Mouse (Mus musculus): ENCODE data around the gene Gm14862. TPM values are rescaled to one million over a fixed set of nuclear protein-coding genes. Genes with fewer than 3 reads are reported as not detected.
"Not testable (repeated sequence)": the region's sequence is repeated elsewhere in the genome, so short reads cannot be mapped to it uniquely, and the experiment has no call there.

The Gm14862 gene
- polyA plus RNA-seq (2014; fragmentation: Nextera tagmentation; extraction: Ambion mirVana), result not detected in 2 replicates

- H3K4me3 ChIP-seq (ENCODE audit: low read depth, low read length), result no peak within 1 kb of the TSS
- no peaks in the 10 kb centered on the region for H3K9me3 ChIP-seq (ENCODE audit: control insufficient read depth, low read length)
- 84% methylated on average over 5 of the region's 5 CpGs for WGBS
- no peak within 1 kb of the TSS for H3K4me2 ChIP-seq (ENCODE audit: low read length)
- H3K4me1 ChIP-seq (replicated peaks; ENCODE audit: control insufficient read depth, insufficient read depth, low read length), result no peaks in the 10 kb centered on the region
- H3K36me3 ChIP-seq (ENCODE audit: control insufficient read depth, insufficient read depth, low read length), result no peaks in the 10 kb centered on the region
- H3K27me3 ChIP-seq (replicated peaks; ENCODE audit: control insufficient read depth, insufficient read depth, low read length), result no peaks in the 10 kb centered on the region
- no peak within 1 kb of the TSS for H3K9ac ChIP-seq (ENCODE audit: low read length)
- no peak within 1 kb of the TSS for H3K27ac ChIP-seq (ENCODE audit: low read depth)
- DNase-seq (ENCODE audit: low spot score) (no peak), ATAC-seq (replicated peaks; ENCODE audit: low FRiP score, low TSS enrichment, low read depth) (no peak)
These were observed at the start of gene Gm14862 for GRCm38 (mm10) chrX:9256766-9257165. Gene Gm14862 (minus strand): TSS chrX:9256899.

DNA sequence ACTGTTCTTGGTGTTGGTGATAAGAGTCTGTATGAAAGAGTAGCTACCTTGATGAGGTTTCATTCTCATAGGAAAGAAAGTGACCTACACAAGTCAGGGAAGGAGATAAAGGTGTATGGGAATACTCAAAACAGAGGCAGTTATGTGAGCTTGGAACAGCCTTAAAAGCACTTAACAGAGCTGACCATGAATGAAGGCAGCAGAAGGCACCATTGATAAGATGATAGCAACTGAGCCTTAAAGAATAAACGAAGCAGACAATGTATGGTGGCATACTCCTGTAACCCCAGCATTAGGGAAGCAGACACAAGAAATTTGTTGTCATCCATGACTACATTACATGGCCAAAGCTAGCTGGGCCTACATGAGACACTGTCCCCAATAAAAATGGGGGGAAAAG, 46.8 kb upstream of the Gm14862 start:
- Histone ChIP-seq H3K4me2 (ENCODE audit: low read length) (no peak overlapping the region), H3K4me3 (ENCODE audit: low read depth, low read length) (no peak overlapping the region), H3K27me3 (replicated peaks; ENCODE audit: control insufficient read depth, insufficient read depth, low read length) (no peaks in the 10 kb centered on the region), H3K27ac (ENCODE audit: low read depth) (no peak overlapping the region), H3K36me3 (ENCODE audit: control insufficient read depth, insufficient read depth, low read length) (no peaks in the 10 kb centered on the region), H3K9me3 (ENCODE audit: control insufficient read depth, low read length) (no peaks in the 10 kb centered on the region), H3K4me1 (replicated peaks; ENCODE audit: control insufficient read depth, insufficient read depth, low read length) (no peaks in the 10 kb centered on the region), H3K9ac (ENCODE audit: low read length) (no peak overlapping the region)
- WGBS, result 65% methylated on average over 1 of the region's 1 CpGs
- DNase-seq (ENCODE audit: low spot score), result no peak
- ATAC-seq (replicated peaks; ENCODE audit: low FRiP score, low TSS enrichment, low read depth), result no peak

DNA sequence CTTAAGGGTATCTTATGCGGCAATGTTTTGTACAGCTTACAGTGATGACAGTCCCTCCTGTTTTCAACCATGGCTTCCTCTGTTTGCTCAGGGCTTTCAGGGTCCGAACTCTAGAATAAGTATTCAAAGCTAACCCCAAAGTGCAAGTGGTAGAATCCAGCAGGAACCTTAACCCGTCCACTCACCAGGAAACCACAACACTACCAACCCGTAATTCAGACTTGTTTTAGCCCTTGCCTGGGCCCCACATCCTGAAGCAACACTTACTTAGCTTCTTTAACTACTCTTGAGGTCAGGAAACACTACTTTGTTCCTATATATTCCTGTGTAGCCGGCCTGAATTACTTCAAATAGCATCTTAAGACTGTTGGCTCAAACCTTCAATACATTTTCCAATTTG, 46.1 kb upstream of the Gm14862 start:
- Histone ChIP-seq H3K4me1 (replicated peaks; ENCODE audit: control insufficient read depth, insufficient read depth, low read length) (no peaks in the 10 kb centered on the region), H3K27ac (ENCODE audit: low read depth) (no peak overlapping the region), H3K27me3 (replicated peaks; ENCODE audit: control insufficient read depth, insufficient read depth, low read length) (no peaks in the 10 kb centered on the region), H3K9me3 (ENCODE audit: control insufficient read depth, low read length) (no peaks in the 10 kb centered on the region), H3K36me3 (ENCODE audit: control insufficient read depth, insufficient read depth, low read length) (no peaks in the 10 kb centered on the region), H3K9ac (ENCODE audit: low read length) (no peak overlapping the region), H3K4me3 (ENCODE audit: low read depth, low read length) (no peak overlapping the region), H3K4me2 (ENCODE audit: low read length) (no peak overlapping the region)
- 83% methylated on average over 5 of the region's 5 CpGs for WGBS
- DNase-seq (ENCODE audit: low spot score), result no peak
- no peak for ATAC-seq (replicated peaks; ENCODE audit: low FRiP score, low TSS enrichment, low read depth)

- Histone ChIP-seq H3K36me3 (ENCODE audit: control insufficient read depth, insufficient read depth, low read length) (no peaks in the 10 kb centered on the region), H3K9ac (ENCODE audit: low read length) (no peak overlapping the region), H3K4me3 (ENCODE audit: low read depth, low read length) (no peak overlapping the region), H3K4me1 (replicated peaks; ENCODE audit: control insufficient read depth, insufficient read depth, low read length) (no peaks in the 10 kb centered on the region), H3K27me3 (replicated peaks; ENCODE audit: control insufficient read depth, insufficient read depth, low read length) (no peaks in the 10 kb centered on the region), H3K4me2 (ENCODE audit: low read length) (no peak overlapping the region), H3K27ac (ENCODE audit: low read depth) (no peak overlapping the region), H3K9me3 (ENCODE audit: control insufficient read depth, low read length) (no peaks in the 10 kb centered on the region)
- 94% methylated on average over 5 of the region's 5 CpGs for WGBS
- no peak for ATAC-seq (replicated peaks; ENCODE audit: low FRiP score, low TSS enrichment, low read depth)
- DNase-seq (ENCODE audit: low spot score), result no peak
These were observed 41.7 kb upstream of the Gm14862 start for GRCm38 (mm10) chrX:9298413-9298864.

- H3K27ac ChIP-seq (ENCODE audit: low read depth); H3K4me1 ChIP-seq (replicated peaks; ENCODE audit: control insufficient read depth, insufficient read depth, low read length); DNase-seq (ENCODE audit: low spot score); H3K27me3 ChIP-seq (replicated peaks; ENCODE audit: control insufficient read depth, insufficient read depth, low read length); H3K9me3 ChIP-seq (ENCODE audit: control insufficient read depth, low read length); H3K9ac ChIP-seq (ENCODE audit: low read length); H3K4me2 ChIP-seq (ENCODE audit: low read length); H3K36me3 ChIP-seq (ENCODE audit: control insufficient read depth, insufficient read depth, low read length); ATAC-seq (replicated peaks; ENCODE audit: low FRiP score, low TSS enrichment, low read depth); H3K4me3 ChIP-seq (ENCODE audit: low read depth, low read length): not testable (repeated sequence)
- WGBS, result 92% methylated on average over 3 of the region's 4 CpGs
These were observed 36.6 kb upstream of the Gm14862 start for GRCm38 (mm10) chrX:9293140-9293829.

- H3K4me1 ChIP-seq (replicated peaks; ENCODE audit: control insufficient read depth, insufficient read depth, low read length); H3K4me3 ChIP-seq (ENCODE audit: low read depth, low read length); DNase-seq (ENCODE audit: low spot score); H3K27me3 ChIP-seq (replicated peaks; ENCODE audit: control insufficient read depth, insufficient read depth, low read length); ATAC-seq (replicated peaks; ENCODE audit: low FRiP score, low TSS enrichment, low read depth); H3K9me3 ChIP-seq (ENCODE audit: control insufficient read depth, low read length); H3K4me2 ChIP-seq (ENCODE audit: low read length); H3K36me3 ChIP-seq (ENCODE audit: control insufficient read depth, insufficient read depth, low read length); H3K27ac ChIP-seq (ENCODE audit: low read depth); H3K9ac ChIP-seq (ENCODE audit: low read length): not testable (repeated sequence)
- no CpG with 5 or more reads among the region's 1 CpGs for WGBS
These were observed 26.8 kb upstream of the Gm14862 start, which contains the start of gene H2al1m for GRCm38 (mm10) chrX:9283464-9283863. Gene H2al1m (plus strand): TSS chrX:9283764.

DNA sequence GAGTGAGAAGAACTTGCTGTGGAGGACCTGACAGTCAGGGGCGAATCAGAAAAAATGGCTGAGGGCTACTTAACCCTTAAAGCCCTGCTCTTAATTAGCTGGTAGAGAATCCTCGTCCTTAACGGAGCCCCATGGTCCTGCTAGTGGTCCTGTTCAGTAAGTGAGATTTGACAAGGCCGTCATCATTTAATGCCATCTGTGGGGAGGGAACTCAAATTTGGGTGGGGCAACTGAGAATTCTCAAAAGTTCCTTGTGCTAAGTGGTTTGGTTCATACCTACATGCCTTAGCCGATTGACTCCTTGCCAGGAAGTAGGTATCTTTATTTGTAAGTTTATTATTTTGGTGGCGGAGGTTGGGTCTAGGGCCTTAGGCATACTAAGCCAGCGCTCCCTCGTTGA, 17.6 kb upstream of the Gm14862 start:
- Histone ChIP-seq H3K36me3 (ENCODE audit: control insufficient read depth, insufficient read depth, low read length) (no peaks in the 10 kb centered on the region), H3K27ac (ENCODE audit: low read depth) (no peak overlapping the region), H3K9ac (ENCODE audit: low read length) (no peak overlapping the region), H3K4me1 (replicated peaks; ENCODE audit: control insufficient read depth, insufficient read depth, low read length) (no peaks in the 10 kb centered on the region), H3K27me3 (replicated peaks; ENCODE audit: control insufficient read depth, insufficient read depth, low read length) (no peaks in the 10 kb centered on the region), H3K4me3 (ENCODE audit: low read depth, low read length) (no peak overlapping the region), H3K4me2 (ENCODE audit: low read length) (no peak overlapping the region), H3K9me3 (ENCODE audit: control insufficient read depth, low read length) (no peaks in the 10 kb centered on the region)
- no peak for ATAC-seq (replicated peaks; ENCODE audit: low FRiP score, low TSS enrichment, low read depth)
- DNase-seq (ENCODE audit: low spot score), result no peak
- WGBS, result 78% methylated on average over 8 of the region's 8 CpGs

DNA sequence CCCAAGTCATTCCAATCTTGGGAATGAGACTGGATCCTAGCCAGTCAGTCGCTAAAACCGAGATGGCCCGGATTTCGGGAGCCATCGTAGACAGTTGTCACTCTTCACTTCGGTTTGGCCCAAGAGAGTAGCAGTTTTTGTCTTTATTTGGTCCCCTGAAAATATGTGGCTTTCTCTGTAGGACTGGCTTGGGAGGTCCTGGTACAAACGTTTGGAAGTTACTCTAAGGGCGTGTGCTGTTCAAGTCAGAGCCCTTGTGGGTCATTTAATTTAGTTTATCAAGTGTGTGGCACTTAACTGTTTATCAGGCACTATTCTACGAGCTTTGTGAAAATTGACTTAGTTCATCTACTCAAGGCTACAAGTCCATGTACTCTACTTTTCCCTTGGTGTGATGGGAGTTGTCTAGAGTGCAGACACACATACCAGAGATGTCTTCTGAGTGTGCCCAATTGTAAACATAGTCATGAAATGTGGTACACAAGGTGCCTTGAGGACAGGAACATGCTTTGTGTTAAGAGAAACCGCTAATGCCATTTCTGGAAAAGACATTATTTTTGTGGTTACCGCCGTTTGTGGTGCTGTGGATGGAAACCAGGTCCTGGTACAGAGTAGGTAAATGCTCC, 16.8 kb upstream of the Gm14862 start:
- Histone ChIP-seq H3K27ac (ENCODE audit: low read depth) (no peak overlapping the region), H3K4me2 (ENCODE audit: low read length) (peak overlapping the region; percentile 40), H3K9me3 (ENCODE audit: control insufficient read depth, low read length) (no peaks in the 10 kb centered on the region), H3K4me1 (replicated peaks; ENCODE audit: control insufficient read depth, insufficient read depth, low read length) (no peaks in the 10 kb centered on the region), H3K4me3 (ENCODE audit: low read depth, low read length) (peak overlapping the region; percentile 46), H3K36me3 (ENCODE audit: control insufficient read depth, insufficient read depth, low read length) (no peaks in the 10 kb centered on the region), H3K27me3 (replicated peaks; ENCODE audit: control insufficient read depth, insufficient read depth, low read length) (no peaks in the 10 kb centered on the region), H3K9ac (ENCODE audit: low read length) (no peak overlapping the region)
- no peak for DNase-seq (ENCODE audit: low spot score)
- ATAC-seq (replicated peaks; ENCODE audit: low FRiP score, low TSS enrichment, low read depth), result no peak
- 56% methylated on average over 12 of the region's 12 CpGs for WGBS
